Mouse (Mus musculus): ENCODE data around the gene Pde4b. TPM values are rescaled to one million over a fixed set of nuclear protein-coding genes. Genes with fewer than 3 reads are reported as not detected.

Gene Pde4b
- total and polyA plus RNA-seq, 2 experiments from 2014 or later, result 49.7 to 76.2 TPM

DNA sequence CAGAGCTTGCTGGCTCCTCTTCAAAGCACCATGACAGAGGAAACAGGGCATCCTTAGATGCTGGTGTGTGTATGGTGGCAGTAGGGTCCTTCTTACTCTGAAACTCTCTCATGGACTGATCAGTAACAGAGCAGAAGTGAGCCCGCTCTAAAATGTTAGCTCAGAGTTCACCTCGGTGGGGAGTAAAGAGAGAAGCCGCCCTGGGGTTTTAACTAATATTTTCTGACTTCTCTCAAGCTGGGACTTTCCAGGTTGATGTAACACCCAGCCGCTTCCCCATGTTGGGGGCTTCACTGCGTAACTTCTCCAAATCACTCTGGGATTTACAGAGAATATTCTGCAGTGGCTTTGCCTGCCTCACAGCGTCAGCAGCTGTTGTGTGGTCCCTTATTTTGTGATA lies 484.7 kb downstream of the Pde4b start:
- Histone ChIP-seq H3K27ac (ENCODE audit: low read depth, low read length) (no peak overlapping the region), H3K27me3 (ENCODE audit: insufficient read depth, low read length) (no peaks in the 10 kb centered on the region), H3K4me1 (ENCODE audit: insufficient read depth) (peaks cover 10% of the 10 kb centered on the region; the same call in 1 of the 2 replicates), H3K9ac (no peak overlapping the region), H3K9me3 (ENCODE audit: low read length) (no peaks in the 10 kb centered on the region), H3K36me3 (ENCODE audit: insufficient read depth) (no peaks in the 10 kb centered on the region), H3K4me2 (ENCODE audit: low read depth) (peak overlapping the region; percentile 4; the same call in 1 of the 2 replicates), H3K4me3 (ENCODE audit: low read depth, low read length) (no peak overlapping the region; the same call in 1 of the 2 replicates)
- DNase-seq (no peak), ATAC-seq (no peak)
- TF ChIP-seq CTCF (IDR thresholded peaks at IDR 0.05; ENCODE audit: low read depth), result no peak
- 68% methylated on average over 6 of the region's 6 CpGs for WGBS

GRCm38 (mm10) chr4:102572591-102572990 lies 485.2 kb downstream of the Pde4b start:
- H3K9ac ChIP-seq, result no peak overlapping the region
- H3K27ac ChIP-seq (ENCODE audit: low read depth, low read length), result no peak overlapping the region
- H3K4me2 ChIP-seq (ENCODE audit: low read depth), result peak overlapping the region; percentile 4; the same call in 1 of the 2 replicates
- DNase-seq (no peak), ATAC-seq (no peak)
- H3K4me1 ChIP-seq (ENCODE audit: insufficient read depth), result peaks cover 10% of the 10 kb centered on the region; the same call in 1 of the 2 replicates
- no peak for TF ChIP-seq CTCF (IDR thresholded peaks at IDR 0.05; ENCODE audit: low read depth)
- 67% methylated on average over 3 of the region's 3 CpGs for WGBS
- H3K9me3 ChIP-seq (ENCODE audit: low read length), result no peaks in the 10 kb centered on the region
- H3K4me3 ChIP-seq (ENCODE audit: low read depth, low read length), result no peak overlapping the region
- no peaks in the 10 kb centered on the region for H3K36me3 ChIP-seq (ENCODE audit: insufficient read depth)
- H3K27me3 ChIP-seq (ENCODE audit: insufficient read depth, low read length), result no peaks in the 10 kb centered on the region

DNA sequence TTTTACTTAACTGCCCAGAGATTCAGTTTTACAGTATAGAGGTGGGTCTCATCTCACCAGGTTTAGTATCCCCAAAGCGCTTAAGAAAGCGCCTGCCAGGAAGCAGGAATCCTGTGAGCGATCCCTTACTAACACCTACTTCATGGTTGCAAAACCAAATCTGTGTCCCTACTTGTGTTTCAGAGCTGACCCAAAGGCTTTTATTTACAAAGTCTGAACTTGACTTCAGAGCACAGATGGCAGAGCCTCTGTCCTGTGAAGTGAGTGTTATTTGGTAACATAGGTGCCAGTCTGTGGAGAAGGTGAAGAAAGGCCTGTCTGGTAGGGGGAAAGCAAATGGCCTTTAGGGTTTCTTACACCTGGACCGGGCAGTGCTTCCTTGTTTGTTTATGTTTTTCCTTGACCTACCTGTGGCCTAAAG lies 486.0 kb downstream of the Pde4b start:
- 88% methylated on average over 4 of the region's 4 CpGs for WGBS
- Histone ChIP-seq H3K36me3 (ENCODE audit: insufficient read depth) (no peaks in the 10 kb centered on the region), H3K9ac (no peak overlapping the region), H3K4me3 (ENCODE audit: low read depth, low read length) (no peak overlapping the region), H3K27ac (ENCODE audit: low read depth, low read length) (no peak overlapping the region), H3K4me2 (ENCODE audit: low read depth) (no peak overlapping the region), H3K9me3 (ENCODE audit: low read length) (no peaks in the 10 kb centered on the region), H3K27me3 (ENCODE audit: insufficient read depth, low read length) (no peaks in the 10 kb centered on the region), H3K4me1 (ENCODE audit: insufficient read depth) (peaks cover 5% of the 10 kb centered on the region; the same call in 1 of the 2 replicates)
- DNase-seq (no peak), ATAC-seq (no peak)
- no peak for TF ChIP-seq CTCF (IDR thresholded peaks at IDR 0.05; ENCODE audit: low read depth)

GRCm38 (mm10) chr4:102574226-102574625 lies 486.9 kb downstream of the Pde4b start:
- ATAC-seq (no peak), DNase-seq (no peak)
- H3K36me3 ChIP-seq (ENCODE audit: insufficient read depth), result no peaks in the 10 kb centered on the region
- no peak overlapping the region for H3K4me3 ChIP-seq (ENCODE audit: low read depth, low read length)
- H3K27me3 ChIP-seq (ENCODE audit: insufficient read depth, low read length), result no peaks in the 10 kb centered on the region
- 59% methylated on average over 9 of the region's 9 CpGs for WGBS
- no peak overlapping the region for H3K4me2 ChIP-seq (ENCODE audit: low read depth)
- peaks cover 5% of the 10 kb centered on the region; the same call in 1 of the 2 replicates for H3K4me1 ChIP-seq (ENCODE audit: insufficient read depth)
- H3K9ac ChIP-seq, result no peak overlapping the region
- no peaks in the 10 kb centered on the region for H3K9me3 ChIP-seq (ENCODE audit: low read length)
- no peak overlapping the region for H3K27ac ChIP-seq (ENCODE audit: low read depth, low read length)
- no peak for TF ChIP-seq CTCF (IDR thresholded peaks at IDR 0.05; ENCODE audit: low read depth)

DNA sequence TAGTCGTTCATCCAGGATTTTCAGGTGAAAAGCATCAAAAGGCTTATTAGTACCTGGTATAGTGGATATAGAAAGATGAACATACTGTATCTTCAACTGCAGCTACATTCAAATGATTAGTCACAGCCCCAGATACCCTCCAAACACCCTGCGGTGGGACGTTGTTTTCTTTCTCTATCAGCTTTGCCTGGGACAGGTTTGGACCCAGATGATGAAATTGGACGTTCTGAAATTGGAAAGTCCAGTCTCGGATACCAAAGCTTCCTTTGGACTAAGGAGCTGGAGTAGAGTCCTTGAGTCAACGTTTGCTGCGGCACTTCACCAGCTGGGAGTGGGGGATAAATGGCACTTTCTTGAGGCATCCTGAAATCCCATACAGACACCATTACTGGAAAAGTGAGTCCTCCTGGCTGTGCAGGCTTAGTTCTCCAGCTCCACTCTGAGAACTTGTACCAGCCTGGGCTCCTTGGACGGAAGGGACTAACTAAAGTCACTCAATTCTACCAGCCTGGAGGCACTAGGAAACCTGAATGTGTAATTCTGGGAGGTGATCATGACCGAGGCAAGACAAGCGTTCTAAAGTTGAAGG lies 487.4 kb downstream of the Pde4b start:
- Histone ChIP-seq H3K36me3 (ENCODE audit: insufficient read depth) (no peaks in the 10 kb centered on the region), H3K9me3 (ENCODE audit: low read length) (no peaks in the 10 kb centered on the region), H3K4me2 (ENCODE audit: low read depth) (no peak overlapping the region), H3K9ac (no peak overlapping the region), H3K4me3 (ENCODE audit: low read depth, low read length) (no peak overlapping the region), H3K27me3 (ENCODE audit: insufficient read depth, low read length) (no peaks in the 10 kb centered on the region), H3K4me1 (ENCODE audit: insufficient read depth) (peaks cover 5% of the 10 kb centered on the region; the same call in 1 of the 2 replicates), H3K27ac (ENCODE audit: low read depth, low read length) (no peak overlapping the region)
- WGBS, result 89% methylated on average over 10 of the region's 10 CpGs
- no peak for TF ChIP-seq CTCF (IDR thresholded peaks at IDR 0.05; ENCODE audit: low read depth)
- no peak for DNase-seq
- ATAC-seq, result no peak

GRCm38 (mm10) chr4:102576109-102576508 lies 488.8 kb downstream of the Pde4b start:
- H3K4me1 ChIP-seq (ENCODE audit: insufficient read depth), result no peaks in the 10 kb centered on the region
- DNase-seq (no peak), ATAC-seq (no peak)
- H3K36me3 ChIP-seq (ENCODE audit: insufficient read depth), result no peaks in the 10 kb centered on the region
- no peaks in the 10 kb centered on the region for H3K9me3 ChIP-seq (ENCODE audit: low read length)
- no peak overlapping the region for H3K27ac ChIP-seq (ENCODE audit: low read depth, low read length)
- no peak overlapping the region for H3K4me2 ChIP-seq (ENCODE audit: low read depth)
- no peaks in the 10 kb centered on the region for H3K27me3 ChIP-seq (ENCODE audit: insufficient read depth, low read length)
- no peak overlapping the region for H3K4me3 ChIP-seq (ENCODE audit: low read depth, low read length)
- 71% methylated on average over 6 of the region's 6 CpGs for WGBS
- TF ChIP-seq CTCF (IDR thresholded peaks at IDR 0.05; ENCODE audit: low read depth), result no peak
- no peak overlapping the region for H3K9ac ChIP-seq

DNA sequence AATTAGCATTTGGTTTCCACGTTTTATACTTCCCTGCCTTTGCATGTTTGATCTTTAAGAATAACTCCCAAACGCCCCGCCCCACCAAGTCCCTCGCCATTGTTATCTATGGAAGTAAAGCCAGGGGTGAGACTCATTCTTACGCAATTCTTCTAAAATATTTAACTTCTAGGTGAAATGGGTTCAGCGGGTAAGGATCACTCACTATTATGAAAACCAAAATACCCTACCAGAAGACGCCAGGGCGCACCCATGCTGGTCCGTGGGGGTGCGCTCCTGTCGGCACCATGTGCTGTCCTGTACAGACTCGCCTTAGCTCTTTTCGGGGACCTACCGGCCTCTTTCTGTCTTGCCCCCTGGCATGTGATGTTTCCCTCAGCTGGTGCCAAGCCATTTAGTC lies 490.3 kb downstream of the Pde4b start:
- H3K9ac ChIP-seq, result no peak overlapping the region
- H3K4me3 ChIP-seq (ENCODE audit: low read depth, low read length), result no peak overlapping the region
- no peak for TF ChIP-seq CTCF (IDR thresholded peaks at IDR 0.05; ENCODE audit: low read depth)
- no peak for DNase-seq
- ATAC-seq, result no peak
- no peaks in the 10 kb centered on the region for H3K4me1 ChIP-seq (ENCODE audit: insufficient read depth)
- no peaks in the 10 kb centered on the region for H3K36me3 ChIP-seq (ENCODE audit: insufficient read depth)
- H3K4me2 ChIP-seq (ENCODE audit: low read depth), result no peak overlapping the region
- H3K27ac ChIP-seq (ENCODE audit: low read depth, low read length), result no peak overlapping the region
- H3K9me3 ChIP-seq (ENCODE audit: low read length), result no peaks in the 10 kb centered on the region
- no peaks in the 10 kb centered on the region for H3K27me3 ChIP-seq (ENCODE audit: insufficient read depth, low read length)
- 86% methylated on average over 14 of the region's 14 CpGs for WGBS
